Mouse (Mus musculus) ES-Bruce4 (cell line): ENCODE measurements around the gene Nelfcd. TPM values are rescaled to one million over a fixed set of nuclear protein-coding genes. Genes with fewer than 3 reads are reported as not detected.

Experiments
- H3K27ac ChIP-seq: 2 replicates; pipeline ENCODE4 v1.5.1; 2012; ENCODE audit warnings: low read length, inconsistent platforms; ENCODE audit not compliant: insufficient read depth
- H3K27me3 ChIP-seq: 2 replicates; pipeline ENCODE4 v1.6.1; 2012; ENCODE audit warnings: mild to moderate bottlenecking, low read length, inconsistent platforms; ENCODE audit not compliant: control insufficient read depth, poor library complexity, insufficient read depth, severe bottlenecking
- H3K36me3 ChIP-seq: 2 replicates; pipeline ENCODE4 v1.6.1; 2012; ENCODE audit warnings: inconsistent platforms, mild to moderate bottlenecking, low read length, moderate library complexity; ENCODE audit not compliant: control insufficient read depth, poor library complexity, insufficient read depth, severe bottlenecking
- H3K4me1 ChIP-seq: one replicate; pipeline ENCODE4 v1.8.1; 2011; ENCODE audit warnings: low read length; ENCODE audit not compliant: control insufficient read depth, insufficient read depth
- H3K4me3 ChIP-seq: 2 replicates; pipeline ENCODE4 v1.5.1; 2011; ENCODE audit warnings: low read depth, mild to moderate bottlenecking, low read length
- H3K9ac ChIP-seq: 2 replicates; pipeline ENCODE4 v1.6.1; 2012; ENCODE audit warnings: low read depth, mild to moderate bottlenecking, inconsistent platforms; ENCODE audit not compliant: poor library complexity, severe bottlenecking
- H3K9me3 ChIP-seq: replicated peaks from 2 replicates; pipeline ENCODE4 v1.6.1; 2012; ENCODE audit warnings: mild to moderate bottlenecking, low read length, inconsistent platforms; ENCODE audit not compliant: control insufficient read depth, poor library complexity, insufficient read depth, severe bottlenecking
- CTCF ChIP-seq: IDR thresholded peaks from one replicate; pipeline ENCODE4 v1.8.1; 2011; ENCODE audit warnings: low read depth, low read length
- EP300 ChIP-seq: IDR thresholded peaks from 2 replicates; pipeline ENCODE4 v1.6.1; 2011; ENCODE audit warnings: low read depth, low read length; ENCODE audit not compliant: insufficient read depth
- POLR2A ChIP-seq: IDR thresholded peaks from one replicate; pipeline ENCODE4 v1.8.1; 2011; ENCODE audit warnings: low read length; ENCODE audit not compliant: insufficient read depth
- polyA plus RNA-seq: library from polyadenylated mRNA; stranded (reverse); fragments of >200 nt; gene quantifications from 2 replicates; pipeline ENCODE4 v1.2.4, GENCODE M21; 2011; ENCODE audit warnings: low read depth; ENCODE audit not compliant: missing spikeins, insufficient read depth, insufficient read length

Gene Nelfcd
- polyA plus RNA-seq, 1 experiment = 64.3 TPM

DNA sequence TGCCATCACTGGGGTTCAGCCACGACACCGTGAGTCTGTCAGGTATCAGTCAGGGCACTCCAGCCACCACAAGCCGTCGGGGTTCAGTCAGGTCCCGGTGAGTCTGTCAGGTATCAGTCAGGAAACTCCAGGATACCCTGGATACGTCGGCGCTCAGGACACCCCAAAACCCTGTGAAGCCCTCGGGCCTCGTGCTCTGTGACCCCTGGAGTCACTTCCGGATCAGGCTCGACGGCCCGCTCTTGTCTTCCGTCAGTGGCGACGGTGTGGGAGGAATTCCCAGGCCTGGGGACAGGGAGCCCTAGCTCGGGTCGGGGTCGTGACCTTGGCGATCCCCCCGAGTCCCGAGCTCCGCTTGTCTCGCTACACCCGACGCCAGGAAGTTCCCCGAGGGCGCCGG is 56.8 kb downstream of the Nelfcd start:
- H3K27ac ChIP-seq = no peak overlapping the region
- H3K4me3 ChIP-seq = peak overlapping the region; percentile 69
- H3K36me3 ChIP-seq = peaks cover 11% of the 10 kb centered on the region
- H3K4me1 ChIP-seq = no peaks in the 10 kb centered on the region
- H3K27me3 ChIP-seq = no peaks in the 10 kb centered on the region
- no peaks in the 10 kb centered on the region for H3K9me3 ChIP-seq
- TF ChIP-seq EP300 (no peak), CTCF (no peak), POLR2A (no peak)
- peak overlapping the region; percentile 82 for H3K9ac ChIP-seq

- Histone ChIP-seq H3K4me1 (no peaks in the 10 kb centered on the region), H3K4me3 (peak within 1 kb of the TSS; percentile 79), H3K27me3 (no peaks in the 10 kb centered on the region), H3K36me3 (peaks cover 11% of the 10 kb centered on the region), H3K9ac (peak within 1 kb of the TSS; percentile 82), H3K9me3 (no peaks in the 10 kb centered on the region), H3K27ac (peak within 1 kb of the TSS; percentile 80)
- TF ChIP-seq EP300 (no peak), POLR2A (no peak), CTCF (no peak)
Measured at GRCm38 (mm10) chr2:174472818-174473549, 57.4 kb downstream of the Nelfcd start, which contains the start of gene Prelid3b. Gene Prelid3b, minus strand, starts transcription at chr2:174473081.

GRCm38 (mm10) chr2:174473550-174473927 is 57.9 kb downstream of the Nelfcd start:
- Histone ChIP-seq H3K27ac (peak overlapping the region; percentile 80), H3K4me1 (no peaks in the 10 kb centered on the region), H3K36me3 (peaks cover 11% of the 10 kb centered on the region), H3K9ac (peak overlapping the region; percentile 81), H3K27me3 (no peaks in the 10 kb centered on the region), H3K9me3 (no peaks in the 10 kb centered on the region), H3K4me3 (peak overlapping the region; percentile 79)
- TF ChIP-seq POLR2A (no peak), CTCF (no peak), EP300 (no peak)

Other genes with a start within 250 kb of the Nelfcd start
- gene Gnas, start 131.5 kb upstream of the Nelfcd start, polyA plus RNA-seq = 394 and 424 TPM in 2 replicates
- gene Gm20721, start 69.1 kb upstream of the Nelfcd start, polyA plus RNA-seq = 0.40 and 0.90 TPM in 2 replicates
- 59.2 and 62.1 TPM in 2 replicates for gene Ctsz, start 23.2 kb downstream of the Nelfcd start, polyA plus RNA-seq
- gene Tubb1, start 34.9 kb downstream of the Nelfcd start, polyA plus RNA-seq = not detected in 2 replicates
- gene Atp5e, start 48.3 kb downstream of the Nelfcd start, polyA plus RNA-seq = 311 and 337 TPM in 2 replicates
- gene Prelid3b, start 57.3 kb downstream of the Nelfcd start, polyA plus RNA-seq = 62.3 and 72.2 TPM in 2 replicates
- gene Zfp831, start 227.7 kb downstream of the Nelfcd start, polyA plus RNA-seq = not detected in 2 replicates